Mouse (Mus musculus): Measurements from ENCODE around the gene Mad2l2. TPM values are rescaled to one million over a fixed set of nuclear protein-coding genes. Genes with fewer than 3 reads are reported as not detected.
A peak's percentile ranks its signal among the peaks of the same experiment; 100 is the strongest.
"Not testable (repeated sequence)": the region's sequence is repeated elsewhere in the genome, so short reads cannot be mapped to it uniquely, and the experiment has no call there.

Gene Mad2l2
- polyA plus RNA-seq, 1 experiment = 111 TPM

- no peak for TF ChIP-seq POLR2A (IDR thresholded peaks at IDR 0.05; ENCODE audit: borderline replicate concordance, extremely low read depth, insufficient read depth, insufficient read length, poor library complexity, severe bottlenecking)
- TF ChIP-seq CTCF (IDR thresholded peaks at IDR 0.05; ENCODE audit: borderline replicate concordance, extremely low read depth, insufficient read depth, insufficient read length) = no peak
- DNase-seq (ENCODE audit: low read depth) = no peak
These were observed 51.3 kb downstream of the Mad2l2 start for GRCm38 (mm10) chr4:148181483-148181882.

- TF ChIP-seq POLR2A (IDR thresholded peaks at IDR 0.05; ENCODE audit: borderline replicate concordance, extremely low read depth, insufficient read depth, insufficient read length, poor library complexity, severe bottlenecking) = no peak
- no peak for TF ChIP-seq CTCF (IDR thresholded peaks at IDR 0.05; ENCODE audit: borderline replicate concordance, extremely low read depth, insufficient read depth, insufficient read length)
- DNase-seq (ENCODE audit: low read depth) = peak; percentile 74
These were observed 52.2 kb downstream of the Mad2l2 start for GRCm38 (mm10) chr4:148182363-148182762.

- TF ChIP-seq POLR2A (IDR thresholded peaks at IDR 0.05; ENCODE audit: borderline replicate concordance, extremely low read depth, insufficient read depth, insufficient read length, poor library complexity, severe bottlenecking) = no peak
- no peak for TF ChIP-seq CTCF (IDR thresholded peaks at IDR 0.05; ENCODE audit: borderline replicate concordance, extremely low read depth, insufficient read depth, insufficient read length)
- no peak for DNase-seq (ENCODE audit: low read depth)
These were observed 54.4 kb downstream of the Mad2l2 start for GRCm38 (mm10) chr4:148184564-148184963.

GRCm38 (mm10) chr4:148185819-148186218 is 55.6 kb downstream of the Mad2l2 start:
- TF ChIP-seq CTCF (IDR thresholded peaks at IDR 0.05; ENCODE audit: borderline replicate concordance, extremely low read depth, insufficient read depth, insufficient read length) (peak; percentile 32; the same call in 1 of the 2 replicates), POLR2A (IDR thresholded peaks at IDR 0.05; ENCODE audit: borderline replicate concordance, extremely low read depth, insufficient read depth, insufficient read length, poor library complexity, severe bottlenecking) (no peak)
- no peak for DNase-seq (ENCODE audit: low read depth)

DNA sequence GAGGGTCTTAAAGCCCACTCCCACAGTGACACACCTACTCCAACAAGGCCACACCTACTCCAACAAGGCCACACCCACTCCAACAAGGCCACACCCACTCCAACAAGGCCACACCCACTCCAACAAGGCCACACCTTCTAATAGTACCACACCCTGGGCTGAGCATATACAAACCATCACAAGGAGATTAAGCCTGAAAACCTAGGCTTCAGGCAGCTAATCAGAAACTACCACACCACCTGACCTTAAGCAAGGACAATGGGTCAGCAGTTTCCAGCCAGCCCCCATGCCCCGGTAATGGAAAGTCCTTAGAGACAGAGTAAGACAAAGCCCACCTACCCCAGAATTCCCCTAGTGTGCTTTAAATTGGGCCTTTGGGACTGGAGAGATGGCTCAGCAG is 58.6 kb downstream of the Mad2l2 start:
- DNase-seq (ENCODE audit: low read depth) = not testable (repeated sequence)

DNA sequence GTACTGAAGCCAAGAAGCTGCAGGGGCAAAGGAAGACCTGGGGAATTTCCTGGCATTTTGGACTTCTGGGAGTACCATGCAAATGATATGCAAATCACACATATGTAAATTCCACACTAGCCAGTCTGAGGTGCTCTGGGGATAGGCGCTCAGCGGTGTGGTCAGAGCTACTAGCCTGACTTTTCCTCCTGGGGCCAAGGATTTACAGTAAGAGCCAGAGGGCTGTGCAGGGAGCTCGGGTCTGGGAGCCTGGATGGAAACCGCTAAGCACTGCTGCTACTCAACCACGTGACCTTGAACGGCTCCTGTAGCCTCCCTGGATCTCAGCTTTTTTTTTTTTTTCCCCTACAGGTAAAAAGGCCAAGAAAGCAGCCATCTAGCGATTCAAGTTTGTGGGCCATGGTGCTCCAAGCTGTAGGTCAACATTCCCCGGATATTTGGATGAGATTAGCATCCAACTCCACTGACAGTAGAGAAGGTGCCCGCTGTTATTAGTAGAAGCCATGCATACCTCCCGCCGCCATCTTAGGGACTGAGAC is 62.6 kb downstream of the Mad2l2 start:
- DNase-seq (ENCODE audit: low read depth) = peak; percentile 47
- no peak for TF ChIP-seq POLR2A (IDR thresholded peaks at IDR 0.05; ENCODE audit: borderline replicate concordance, extremely low read depth, insufficient read depth, insufficient read length, poor library complexity, severe bottlenecking)
- no peak for TF ChIP-seq CTCF (IDR thresholded peaks at IDR 0.05; ENCODE audit: borderline replicate concordance, extremely low read depth, insufficient read depth, insufficient read length)

DNA sequence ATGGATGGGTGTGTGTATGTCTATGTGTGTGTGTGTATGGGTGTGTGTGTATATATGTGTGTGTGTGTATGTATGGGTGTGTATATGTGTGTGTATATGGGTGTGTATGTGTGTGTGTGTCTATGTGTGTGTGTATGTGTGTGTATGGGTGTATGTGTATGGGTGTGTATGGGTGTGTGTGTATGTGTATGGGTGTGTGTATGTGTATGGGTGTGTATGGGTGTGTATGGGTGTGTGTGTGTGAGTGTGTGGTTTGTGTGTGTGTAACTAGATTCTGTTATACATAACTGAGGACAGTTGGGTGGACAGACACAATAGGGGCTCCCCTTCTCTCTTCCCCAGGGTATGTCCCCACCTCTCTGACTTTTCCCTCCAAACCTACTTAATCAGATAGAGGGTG is 64.2 kb downstream of the Mad2l2 start:
- no peak for DNase-seq (ENCODE audit: low read depth)
- TF ChIP-seq POLR2A (IDR thresholded peaks at IDR 0.05; ENCODE audit: borderline replicate concordance, extremely low read depth, insufficient read depth, insufficient read length, poor library complexity, severe bottlenecking) (no peak), CTCF (IDR thresholded peaks at IDR 0.05; ENCODE audit: borderline replicate concordance, extremely low read depth, insufficient read depth, insufficient read length) (no peak)

Other genes with a start within 250 kb of the Mad2l2 start
- 61.7 and 84.6 TPM in 2 replicates for gene Mfn2, start 225.7 kb upstream of the Mad2l2 start, polyA plus RNA-seq (2012; rRNA removed)
- gene Plod1, start 193.6 kb upstream of the Mad2l2 start, polyA plus RNA-seq (2012; rRNA removed) = 19.7 and 25.3 TPM in 2 replicates
- 56.2 and 63.5 TPM in 2 replicates for gene 2510039O18Rik, start 189.5 kb upstream of the Mad2l2 start, polyA plus RNA-seq (2012; rRNA removed)
- not detected in 2 replicates for gene Nppb, start 144.6 kb upstream of the Mad2l2 start, polyA plus RNA-seq (2012; rRNA removed)
- 0.85 and 1.1 TPM in 2 replicates for gene Nppa, start 129.7 kb upstream of the Mad2l2 start, polyA plus RNA-seq (2012; rRNA removed)
- gene Clcn6, start 91.6 kb upstream of the Mad2l2 start, polyA plus RNA-seq (2012; rRNA removed) = 57.2 and 64.1 TPM in 2 replicates
- 38.6 and 39.4 TPM in 2 replicates for gene Mthfr, start 91.3 kb upstream of the Mad2l2 start, polyA plus RNA-seq (2012; rRNA removed)
- gene Agtrap, start 42.4 kb upstream of the Mad2l2 start, polyA plus RNA-seq (2012; rRNA removed) = 4.6 and 5.7 TPM in 2 replicates
- 54.9 and 73.0 TPM in 2 replicates for gene Draxin, start 314 bp downstream of the Mad2l2 start, polyA plus RNA-seq (2012; rRNA removed)
- gene Fbxo6, start 21.8 kb downstream of the Mad2l2 start, polyA plus RNA-seq (2012; rRNA removed) = 18.1 and 25.3 TPM in 2 replicates
- gene Fbxo44, start 30.1 kb downstream of the Mad2l2 start, polyA plus RNA-seq (2012; rRNA removed) = 122 and 144 TPM in 2 replicates
- gene Fbxo2, start 30.2 kb downstream of the Mad2l2 start, polyA plus RNA-seq (2012; rRNA removed) = 2.6 and 5.1 TPM in 2 replicates
- gene Disp3, start 157.6 kb downstream of the Mad2l2 start, polyA plus RNA-seq (2012; rRNA removed) = 25.2 and 28.4 TPM in 2 replicates